Mouse (Mus musculus): ENCODE data around the gene Gpr3. TPM values are rescaled to one million over a fixed set of nuclear protein-coding genes. Genes with fewer than 3 reads are reported as not detected.

Gpr3 gene
- total RNA-seq, 2 experiments from 2014 or later = not detected

DNA sequence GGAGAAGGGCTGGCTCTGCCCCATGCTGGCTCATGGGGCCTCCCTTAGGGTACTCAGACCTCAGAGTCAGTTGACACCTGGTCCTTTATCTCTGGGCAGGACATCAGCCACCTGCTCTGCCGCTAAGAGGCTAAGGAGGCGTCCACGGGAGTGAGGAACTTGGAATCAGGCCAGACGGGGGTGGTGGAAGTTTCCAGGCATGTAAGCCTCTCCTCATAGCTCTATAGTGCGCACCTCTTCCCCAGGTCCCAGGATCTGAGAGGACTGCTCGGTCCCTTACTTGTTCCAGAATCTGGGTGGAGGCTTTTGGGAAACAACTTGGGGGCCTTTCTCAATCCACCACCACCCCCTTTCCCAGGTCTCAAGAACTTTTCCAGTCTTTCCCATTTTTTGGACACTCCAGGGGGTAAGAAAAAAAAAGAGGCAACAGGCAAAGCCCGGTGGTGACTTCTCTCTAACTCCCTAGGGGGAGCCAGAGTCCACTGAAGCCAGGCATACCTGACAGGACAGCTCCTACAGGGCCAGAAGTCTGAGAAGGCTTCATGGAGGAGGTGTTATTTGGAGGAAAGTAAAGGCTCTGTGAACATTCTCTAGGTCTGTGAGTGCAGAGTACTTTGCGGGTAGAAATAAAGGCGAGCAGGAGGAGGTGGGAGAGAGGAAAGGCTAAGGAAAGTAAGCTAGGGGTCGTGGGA, 21.1 kb upstream of the Gpr3 start:
- DNase-seq = no peak

DNA sequence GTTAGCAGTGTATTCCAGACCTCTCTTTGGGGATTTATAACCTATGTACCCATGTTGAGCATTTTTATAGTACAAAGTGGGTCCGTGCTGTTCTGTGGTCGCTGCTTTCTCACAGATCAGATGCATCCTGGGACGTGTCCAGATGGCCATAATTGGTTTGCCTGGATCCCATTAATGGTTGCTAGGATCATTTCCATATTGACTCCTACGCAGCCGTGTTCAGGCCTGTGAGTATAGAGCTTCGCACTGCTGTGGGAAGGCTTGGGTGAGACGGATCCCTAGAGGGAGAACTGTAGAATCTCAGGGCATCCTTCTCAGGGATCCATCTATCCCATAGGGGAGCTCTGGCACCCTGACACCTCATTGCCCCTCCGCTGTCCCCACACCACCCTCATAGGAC, 17.2 kb upstream of the Gpr3 start:
- DNase-seq = no peak

DNA sequence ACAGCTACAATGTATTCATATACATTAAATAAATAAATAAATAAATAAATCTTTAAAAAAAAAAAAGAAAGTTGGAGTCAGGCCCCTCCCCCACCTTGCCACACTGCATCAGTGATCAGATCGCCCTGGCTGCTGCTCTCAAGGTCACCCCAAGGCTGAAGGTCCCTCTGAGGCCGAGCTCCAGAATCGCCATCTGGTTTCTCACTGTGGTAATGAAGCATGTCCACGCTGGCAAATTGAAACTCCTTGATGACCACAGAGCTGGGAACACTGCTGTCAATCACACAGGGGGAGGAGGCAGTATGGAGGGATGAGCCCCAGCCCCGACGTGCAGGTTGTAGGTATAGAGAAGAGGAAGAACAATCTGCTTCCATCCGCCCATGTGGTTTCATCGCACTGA, 15.3 kb upstream of the Gpr3 start:
- no peak for DNase-seq

DNA sequence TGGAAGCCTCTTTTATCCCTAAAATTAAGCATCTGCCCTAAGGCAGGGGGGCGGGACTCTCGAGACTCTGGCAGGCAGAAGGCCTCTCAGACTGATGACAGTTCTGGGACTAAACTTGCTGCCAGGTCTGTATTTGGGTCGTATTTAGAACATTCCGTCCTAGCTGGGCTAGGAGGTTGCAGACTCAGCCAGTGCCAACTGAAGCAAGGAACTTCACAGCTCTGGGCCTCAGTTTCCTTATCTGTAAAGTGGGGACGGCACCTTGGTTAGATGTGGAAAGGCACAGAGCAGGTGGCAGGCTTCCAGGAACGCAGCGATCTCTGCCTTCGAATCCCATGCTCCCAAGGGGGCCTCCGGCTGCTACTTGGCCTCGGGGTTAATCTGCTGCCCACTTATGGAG, 13.7 kb upstream of the Gpr3 start:
- peak; percentile 70 for DNase-seq

DNA sequence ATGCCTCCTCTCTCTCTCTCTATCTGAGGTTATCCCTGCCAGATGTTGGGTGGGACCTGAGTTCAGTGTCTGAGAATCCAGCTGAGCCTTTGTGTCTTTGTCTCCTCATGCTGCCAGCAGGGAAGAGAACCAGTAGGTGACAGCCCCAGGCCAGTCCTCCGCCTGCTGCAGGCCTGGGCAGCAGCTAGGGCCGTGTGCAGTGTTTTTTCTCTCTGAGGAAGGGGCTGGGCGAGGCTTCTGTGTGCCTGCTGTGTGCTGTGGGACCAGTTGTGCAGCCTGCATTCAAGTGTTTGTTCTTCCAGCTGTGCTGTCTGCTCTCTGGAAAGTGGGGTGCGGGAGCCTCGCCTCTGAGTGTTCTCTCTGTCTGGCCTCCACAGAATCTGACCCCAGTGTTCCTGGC, 11.5 kb upstream of the Gpr3 start:
- no peak for DNase-seq

DNA sequence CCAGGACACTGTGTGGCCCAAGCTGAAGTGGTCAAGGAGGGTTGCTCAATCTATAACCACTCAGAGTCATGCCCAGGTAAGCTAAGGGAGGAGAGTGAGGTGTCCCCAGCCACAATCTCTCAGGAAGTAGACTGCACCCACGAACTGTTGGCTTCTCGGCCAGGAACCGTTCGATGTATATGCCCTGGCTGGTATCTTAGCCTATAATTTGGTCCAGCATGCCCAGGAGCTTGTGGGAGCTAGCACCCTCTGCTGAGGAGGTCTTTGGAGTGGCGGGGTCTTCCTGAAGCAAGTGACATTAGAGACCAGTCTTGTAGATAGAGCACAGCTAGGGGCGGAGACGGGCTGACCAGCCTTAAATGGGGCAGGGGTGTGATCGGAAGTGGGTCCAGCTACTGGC, 9.4 kb upstream of the Gpr3 start:
- DNase-seq = no peak

DNA sequence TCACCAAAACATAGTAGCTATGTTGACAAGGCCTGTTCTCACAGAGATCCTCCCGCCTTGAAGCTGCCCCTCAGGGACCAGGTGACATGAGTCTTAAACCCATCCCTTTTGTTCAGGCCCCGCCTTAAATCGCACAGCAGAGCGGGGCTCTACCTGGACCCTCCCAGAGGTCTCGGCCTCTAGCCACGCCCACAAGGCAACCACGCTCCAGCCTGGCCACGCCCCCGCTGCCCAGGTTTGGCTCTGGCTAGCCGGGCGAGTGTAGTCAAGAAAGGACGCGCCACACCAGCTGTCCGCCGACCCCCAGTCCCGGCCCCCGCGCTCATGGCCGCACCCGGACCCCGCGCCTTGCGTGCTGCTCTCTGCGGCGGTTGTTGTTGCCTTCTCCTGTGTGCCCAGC, 8.3 kb upstream of the Gpr3 start:
- no peak for DNase-seq

DNA sequence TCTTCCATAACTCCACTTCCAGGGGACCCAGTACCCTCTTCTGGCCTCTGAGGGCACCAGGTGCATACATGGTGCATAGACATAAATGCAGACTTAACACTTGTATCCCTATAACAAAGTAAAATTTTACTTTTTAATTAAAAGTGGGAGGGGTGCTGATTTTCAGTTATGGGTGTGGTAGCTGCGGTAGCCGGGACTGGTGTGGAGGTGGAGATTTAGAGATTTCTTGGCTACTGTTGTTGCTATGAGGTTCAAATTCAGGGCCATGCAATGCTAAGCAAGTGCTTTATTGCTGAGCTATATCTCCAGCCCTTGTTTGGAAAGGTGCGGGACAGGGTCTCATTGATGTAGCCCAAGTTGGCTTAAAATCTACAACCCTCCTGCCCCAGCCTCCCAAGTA, 6.4 kb upstream of the Gpr3 start:
- DNase-seq = no peak

DNA sequence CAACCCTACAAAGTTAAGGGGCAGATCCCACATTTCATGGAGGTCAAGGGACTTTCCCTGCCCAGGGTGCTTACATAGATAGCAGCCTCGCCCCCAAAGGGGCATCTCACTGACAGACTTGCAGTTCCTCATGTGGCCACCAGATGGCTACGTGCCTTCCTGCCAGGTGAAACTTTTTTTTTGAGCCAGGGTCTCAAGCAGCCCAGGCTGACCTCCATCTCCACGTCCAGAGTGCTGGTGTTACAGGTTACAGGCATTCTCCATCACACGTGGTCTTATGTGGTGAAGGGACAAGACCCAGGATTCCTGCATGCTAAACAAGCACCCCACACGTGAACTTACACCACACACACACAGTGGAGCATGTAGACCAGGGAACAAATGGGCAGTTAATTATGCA, 5.3 kb upstream of the Gpr3 start:
- no peak for DNase-seq

DNA sequence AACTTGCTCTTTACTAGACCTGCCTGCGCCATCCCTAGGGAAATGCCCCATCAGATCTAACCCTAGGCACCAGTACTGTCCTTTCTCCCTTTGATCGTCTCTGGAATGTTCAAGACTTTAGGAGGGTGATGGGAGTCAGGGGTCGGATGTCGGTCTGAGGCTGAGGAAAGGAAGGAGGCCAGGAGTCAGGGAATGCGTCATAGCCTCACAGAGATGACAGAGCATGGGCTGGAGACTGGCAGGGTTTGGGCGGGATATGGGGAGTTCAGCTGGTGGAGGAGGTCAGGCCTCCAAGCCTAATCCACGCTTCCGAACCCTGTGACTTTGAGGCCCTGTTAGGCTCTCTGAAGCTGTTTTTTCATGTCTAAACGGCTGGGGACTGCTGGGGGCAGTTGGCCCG, 1.3 kb upstream of the Gpr3 start:
- DNase-seq = no peak

DNA sequence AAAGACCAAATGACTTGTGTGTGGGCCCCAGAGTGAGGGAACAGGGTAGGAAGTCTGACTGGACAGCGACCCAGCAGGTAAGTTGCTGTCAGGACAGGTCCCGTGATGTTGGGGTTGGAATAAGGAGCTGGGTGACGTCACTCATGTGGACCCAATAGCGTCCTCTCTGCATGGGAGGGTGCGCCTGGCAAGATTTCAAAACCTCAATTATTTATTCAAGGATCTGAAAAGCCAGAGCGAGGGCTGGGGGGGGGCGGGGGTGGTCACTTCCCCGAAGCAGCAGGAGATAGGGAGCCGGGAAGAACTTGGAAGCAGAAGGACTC, 893 bp upstream of the Gpr3 start:
- no peak for DNase-seq

DNA sequence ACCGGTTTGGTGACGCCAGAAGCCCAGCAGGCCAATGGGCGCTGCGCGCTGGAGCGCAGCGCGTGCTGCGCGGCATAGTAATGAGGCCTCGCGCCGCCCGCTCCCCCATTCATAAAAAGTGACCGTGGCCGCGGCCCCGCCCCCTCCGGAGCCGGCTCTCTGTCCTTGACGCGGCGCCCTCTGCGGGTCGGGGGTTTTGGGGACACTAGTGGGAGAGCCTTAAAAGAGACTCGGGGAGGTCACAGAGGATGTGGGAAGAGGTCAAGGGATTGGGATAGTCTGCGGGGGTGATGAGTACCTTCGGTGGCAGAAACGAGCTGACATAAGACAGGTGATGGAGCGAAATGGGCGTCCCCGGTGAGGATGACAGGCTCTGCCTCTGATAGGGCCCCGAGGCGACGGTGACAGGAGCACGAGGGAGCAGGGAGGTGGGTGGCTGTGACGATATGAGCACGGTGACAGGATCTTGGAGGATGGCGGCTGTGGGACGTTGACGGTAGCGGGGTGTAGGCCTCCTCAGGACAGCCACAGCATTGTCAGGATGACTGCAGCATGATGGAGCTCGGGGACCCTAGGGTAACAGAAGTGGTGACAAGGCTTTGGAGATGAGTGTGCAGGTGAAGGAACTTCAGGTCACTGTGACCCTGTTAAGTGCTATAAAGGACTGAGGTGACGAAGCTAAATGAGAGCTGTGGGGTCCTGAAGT, 379 bp upstream of the Gpr3 start:
- DNase-seq = peak; percentile 79

DNA sequence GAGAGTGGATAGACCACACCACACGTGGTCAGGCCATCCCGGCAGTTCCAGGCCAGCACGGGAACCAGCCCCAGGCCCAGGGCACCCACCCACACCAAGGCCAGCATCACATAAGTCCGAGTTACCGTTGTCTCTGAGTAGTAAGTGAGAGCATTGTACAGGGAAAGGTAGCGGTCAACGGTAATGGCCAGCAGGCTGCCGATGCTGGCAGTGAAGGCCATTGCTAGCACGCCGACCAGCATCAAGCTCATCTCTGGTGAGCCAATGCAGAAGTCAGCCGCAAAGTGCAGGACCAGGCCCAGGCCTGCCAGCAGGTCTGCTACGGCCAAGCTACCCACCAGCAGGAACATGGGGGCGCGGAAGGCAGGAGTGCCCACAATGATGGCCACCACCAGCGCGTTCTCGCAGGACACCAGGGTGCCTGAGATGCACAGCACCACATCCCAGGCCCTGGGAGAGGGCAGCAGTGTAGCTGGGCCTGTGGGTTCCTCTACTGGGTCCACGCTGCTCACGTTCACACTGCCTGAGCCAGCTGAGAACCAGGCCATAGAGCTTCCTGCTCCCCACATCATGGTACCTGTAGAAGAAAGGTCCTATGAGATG, 1.4 kb downstream of the Gpr3 start:
- no peak for DNase-seq

DNA sequence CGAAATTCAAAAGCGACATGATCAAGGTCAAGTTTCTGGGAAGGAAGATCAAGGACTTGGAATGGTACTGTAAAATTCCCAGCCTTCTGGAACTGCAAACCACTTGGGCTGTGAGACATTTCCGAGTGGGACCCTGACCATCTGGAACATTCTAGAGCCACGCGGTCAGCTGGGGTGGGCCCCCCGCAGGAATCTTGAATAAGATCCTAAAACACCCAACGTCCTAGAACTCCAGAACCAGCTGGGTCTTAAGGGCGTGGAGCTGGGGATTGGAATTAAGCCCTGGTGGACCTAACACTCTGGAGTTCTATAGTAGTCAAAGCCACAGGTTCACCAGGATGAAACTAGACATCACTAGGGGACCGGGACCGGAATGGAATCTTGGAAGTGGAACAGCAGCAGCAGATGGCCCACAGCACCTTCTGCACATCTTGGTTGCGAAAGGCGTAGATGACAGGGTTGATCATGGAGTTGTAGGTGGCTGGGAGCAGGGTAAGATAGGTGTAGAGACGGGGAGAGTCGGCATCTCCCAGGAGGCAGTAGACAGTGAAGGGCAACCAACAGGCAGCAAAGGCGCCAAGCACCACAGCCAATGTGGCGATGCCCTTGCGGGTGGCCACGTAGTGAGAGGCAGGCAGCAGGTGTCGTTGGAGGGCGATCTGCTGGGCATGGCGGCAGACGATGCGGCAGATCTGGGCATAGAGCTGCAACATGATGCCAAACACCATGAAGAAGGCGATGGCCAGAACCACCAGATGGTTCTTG, 2.1 kb downstream of the Gpr3 start:
- no peak for DNase-seq

DNA sequence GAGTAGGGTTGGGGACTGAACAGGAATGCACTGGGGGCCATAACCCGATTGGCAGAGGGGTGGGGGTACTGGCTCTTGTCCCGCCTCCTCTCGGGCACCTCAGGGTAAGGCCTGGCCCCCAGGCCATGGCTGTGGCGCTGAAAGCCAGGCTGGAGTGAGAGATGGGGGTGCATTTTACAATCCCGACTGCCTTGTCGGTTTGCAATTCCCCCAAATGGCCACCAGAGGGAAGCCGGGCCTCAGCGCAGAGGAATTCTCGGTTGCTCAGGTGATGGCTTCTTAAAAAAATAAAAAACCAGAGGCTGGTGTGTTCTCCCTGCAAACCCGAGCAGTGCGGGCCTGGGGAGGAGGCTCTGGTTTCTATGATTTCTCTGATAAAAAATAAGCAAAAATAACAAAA, 3.0 kb downstream of the Gpr3 start:
- DNase-seq = no peak

DNA sequence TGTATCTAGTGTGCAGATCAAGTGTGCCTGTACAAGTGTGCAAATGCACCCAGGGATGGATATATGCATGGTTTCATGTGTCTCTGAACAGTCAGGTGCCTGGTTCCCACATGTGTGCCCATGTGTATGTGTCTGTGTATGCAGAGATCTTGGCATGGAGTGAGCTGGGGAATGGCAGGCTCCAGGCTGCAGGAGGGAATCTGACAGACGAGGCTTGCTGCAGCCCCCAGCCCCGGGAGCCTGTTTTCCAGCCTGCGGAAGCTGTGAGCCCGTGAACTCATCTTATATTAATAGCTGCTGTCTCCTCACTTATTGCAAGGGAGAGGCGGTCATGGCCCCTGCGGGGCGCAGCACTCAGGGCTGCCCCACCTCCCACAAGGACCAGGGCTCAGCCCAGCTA, 8.0 kb downstream of the Gpr3 start:
- DNase-seq = no peak

DNA sequence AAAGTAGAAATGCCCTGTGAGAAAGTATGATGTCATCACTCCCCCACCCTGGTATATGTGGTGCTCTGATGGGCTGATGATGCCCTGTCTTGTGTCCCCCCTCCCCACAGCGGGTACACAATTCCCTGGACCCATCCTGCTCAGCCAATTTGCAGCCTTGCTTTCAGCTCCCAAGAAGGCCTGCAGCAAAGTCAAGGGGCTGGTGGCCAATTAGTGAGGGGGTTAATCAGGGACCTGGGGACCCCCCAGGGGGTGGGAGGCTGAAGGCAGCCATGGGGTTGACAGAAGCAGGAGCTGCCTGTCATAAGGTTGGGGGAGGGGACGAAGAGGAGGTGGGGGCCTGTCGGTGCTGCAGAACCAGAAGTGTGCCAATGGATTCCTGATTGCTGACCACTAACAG, 8.7 kb downstream of the Gpr3 start:
- DNase-seq = no peak

DNA sequence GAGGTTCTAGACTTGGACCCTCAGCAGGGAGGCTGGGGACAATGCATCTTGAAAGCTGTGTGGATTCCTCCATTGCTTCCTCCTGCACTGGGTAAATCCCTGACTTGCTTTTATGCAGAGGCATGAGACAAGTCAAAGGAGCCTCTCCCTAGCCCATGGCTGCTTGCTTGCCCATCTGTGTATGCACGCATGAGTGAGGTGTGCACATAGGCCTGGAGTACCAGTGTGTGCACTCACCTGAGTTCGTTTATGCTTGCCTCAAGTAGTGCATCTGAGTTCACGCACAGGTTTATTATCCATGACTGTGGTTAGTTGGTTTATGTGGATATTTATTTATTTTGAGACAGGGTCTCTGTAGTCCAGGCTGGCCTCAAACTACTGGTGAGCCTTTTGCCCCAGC, 10.1 kb downstream of the Gpr3 start:
- no peak for DNase-seq

DNA sequence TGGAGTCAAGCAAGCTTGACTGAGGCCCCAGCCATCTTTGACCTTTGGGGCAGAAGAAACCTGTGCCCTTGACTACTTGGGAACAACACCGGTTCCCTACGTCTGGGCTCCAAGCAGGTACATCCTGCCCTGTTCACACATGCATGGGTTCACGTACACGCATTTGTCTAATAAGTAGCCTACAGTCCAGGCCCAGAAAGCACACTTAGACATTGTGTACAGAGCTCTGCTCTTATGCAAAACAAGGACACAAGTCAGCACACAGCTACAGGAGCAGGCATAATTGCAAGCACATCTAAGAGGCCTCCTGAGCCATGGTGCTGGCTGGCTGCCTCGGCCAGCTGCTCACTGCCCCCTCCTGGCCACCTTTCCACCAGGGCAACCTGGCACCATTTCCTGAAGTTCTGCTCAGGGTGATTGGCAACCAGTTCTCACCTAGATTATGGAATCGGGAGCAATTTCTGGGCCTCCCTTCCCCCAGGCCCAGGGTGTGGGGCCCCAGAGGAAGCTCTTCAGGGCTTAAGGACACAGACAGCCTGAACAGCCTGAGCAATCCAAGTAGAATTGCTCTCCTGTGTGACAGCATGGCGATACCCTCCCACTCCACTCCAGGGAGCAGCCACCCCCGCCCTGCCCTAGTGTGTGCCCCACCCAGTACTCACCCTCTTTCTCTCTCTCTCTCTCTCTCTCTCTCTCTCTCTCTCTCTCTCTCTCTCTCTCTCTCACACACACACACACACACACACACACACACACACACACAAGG, 11.1 kb downstream of the Gpr3 start:
- peak; percentile 75 for DNase-seq

DNA sequence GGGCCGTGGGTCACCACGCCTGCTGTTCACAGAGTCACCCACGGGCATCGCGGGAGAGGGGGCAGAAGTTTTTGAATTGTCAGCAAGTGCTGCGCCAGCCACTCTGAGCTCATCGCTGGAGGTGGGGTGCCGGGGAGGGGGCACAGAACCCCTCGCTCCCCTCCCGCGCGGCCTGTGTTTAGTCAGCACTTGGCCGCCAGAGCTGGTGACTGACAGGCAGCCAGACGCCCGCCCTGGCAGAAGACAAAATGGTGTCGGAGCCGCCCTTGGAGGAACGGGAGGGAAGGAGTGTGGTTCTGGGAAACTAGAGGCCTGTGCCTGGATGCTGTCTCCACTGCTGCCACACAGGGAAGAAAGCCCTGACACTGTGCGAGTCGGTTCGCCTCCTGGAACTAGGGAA, 12.0 kb downstream of the Gpr3 start:
- peak; percentile 64 for DNase-seq

DNA sequence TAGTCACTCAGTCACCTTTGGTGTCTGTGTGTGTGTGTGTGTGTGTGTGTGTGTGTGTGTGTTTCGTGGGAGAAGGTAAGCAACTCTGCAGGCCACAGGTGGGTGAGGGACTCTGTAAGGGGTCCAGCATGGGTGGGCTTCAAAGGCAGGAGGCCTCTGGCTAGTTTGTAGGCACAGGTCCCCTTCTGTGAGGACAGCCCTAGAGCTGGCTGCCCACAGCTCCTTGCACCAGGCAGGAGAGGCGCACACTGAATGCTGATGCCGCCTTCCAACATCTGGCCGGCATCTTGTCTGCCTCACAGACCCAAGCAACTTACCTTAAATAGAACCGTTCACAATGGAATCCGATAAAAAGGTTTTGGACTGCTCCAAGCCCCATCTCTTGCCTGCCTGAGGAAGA, 12.6 kb downstream of the Gpr3 start:
- no peak for DNase-seq

DNA sequence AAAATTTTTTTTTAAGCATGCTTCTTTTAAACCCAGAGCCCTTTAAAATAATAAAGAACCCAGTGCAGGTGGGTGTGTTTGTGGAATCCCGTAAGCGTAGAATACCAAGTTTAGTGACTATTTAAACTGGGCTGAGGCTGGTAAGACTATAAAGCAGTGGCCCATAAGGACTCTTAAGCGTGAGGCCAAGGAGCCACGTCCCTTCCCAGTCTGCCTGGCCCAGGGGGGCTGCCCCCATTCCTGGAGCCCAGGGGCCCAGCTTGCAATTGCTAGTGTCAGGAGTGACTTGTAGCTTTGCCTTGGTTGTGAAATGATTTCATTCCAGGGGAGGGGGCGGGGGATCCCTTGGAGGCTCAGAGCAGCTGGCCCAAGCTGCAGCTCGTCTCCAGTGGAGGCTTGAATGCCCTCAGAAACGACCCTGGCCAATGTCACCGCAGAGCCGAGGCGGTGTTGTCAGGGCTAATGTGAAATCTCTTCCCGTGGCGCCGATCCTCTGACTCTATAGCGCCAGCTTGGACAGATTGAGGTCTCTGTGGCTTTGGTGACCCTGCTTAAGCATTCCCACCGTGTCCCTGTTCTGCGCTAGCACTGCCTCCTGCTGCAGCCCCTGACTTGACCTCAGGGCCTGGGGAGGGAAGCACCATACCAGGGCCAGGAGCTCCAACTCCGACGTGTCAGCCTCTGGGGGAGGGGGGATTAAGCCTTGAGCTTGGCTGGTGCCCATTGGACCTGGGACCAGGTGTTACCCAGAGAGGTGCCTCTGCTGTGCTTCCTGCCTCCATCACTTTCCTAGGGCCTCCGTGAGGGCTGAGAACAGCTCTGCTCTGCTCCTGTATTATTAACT, 13.8 kb downstream of the Gpr3 start:
- DNase-seq = no peak

All from gastrocnemius, postnatal 25 days (tissue).